Mouse (Mus musculus): ENCODE data around the gene Zfhx3. TPM values are rescaled to one million over a fixed set of nuclear protein-coding genes. Genes with fewer than 3 reads are reported as not detected.

The Zfhx3 gene
- polyA plus RNA-seq, 1 experiment from 2014 or later, result 4.4 TPM

DNA sequence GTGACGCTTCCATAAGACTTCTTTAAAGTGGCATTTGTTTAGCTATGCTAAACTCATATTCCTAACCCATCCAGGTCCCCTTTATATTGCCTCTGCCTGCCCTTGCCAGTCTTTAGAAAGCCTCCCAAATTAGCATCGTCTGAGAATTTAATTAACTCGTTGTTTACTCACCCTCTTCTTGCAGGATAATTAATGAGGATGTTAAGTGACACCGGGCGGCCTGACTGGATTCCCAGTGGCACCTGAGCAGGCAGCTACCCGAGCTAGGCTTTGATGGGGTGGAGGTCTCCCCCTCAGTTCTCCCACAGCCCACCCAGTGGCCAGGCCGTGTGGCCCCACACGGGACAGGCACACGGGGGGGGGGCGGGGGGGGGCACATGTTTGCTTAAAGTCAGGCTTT lies 895.3 kb downstream of the Zfhx3 start:
- Histone ChIP-seq H3K36me3 (no peaks in the 10 kb centered on the region), H3K4me1 (replicated peaks) (no peaks in the 10 kb centered on the region), H3K9me3 (replicated peaks) (no peaks in the 10 kb centered on the region), H3K9ac (no peak overlapping the region), H3K4me3 (no peak overlapping the region), H3K27me3 (no peaks in the 10 kb centered on the region), H3K27ac (no peak overlapping the region), H3K4me2 (no peak overlapping the region)
- no peak for ATAC-seq (replicated peaks; ENCODE audit: insufficient number of reproducible peaks, insufficient read depth, low FRiP score, low read depth)
- WGBS, result 43% methylated on average over 10 of the region's 10 CpGs

DNA sequence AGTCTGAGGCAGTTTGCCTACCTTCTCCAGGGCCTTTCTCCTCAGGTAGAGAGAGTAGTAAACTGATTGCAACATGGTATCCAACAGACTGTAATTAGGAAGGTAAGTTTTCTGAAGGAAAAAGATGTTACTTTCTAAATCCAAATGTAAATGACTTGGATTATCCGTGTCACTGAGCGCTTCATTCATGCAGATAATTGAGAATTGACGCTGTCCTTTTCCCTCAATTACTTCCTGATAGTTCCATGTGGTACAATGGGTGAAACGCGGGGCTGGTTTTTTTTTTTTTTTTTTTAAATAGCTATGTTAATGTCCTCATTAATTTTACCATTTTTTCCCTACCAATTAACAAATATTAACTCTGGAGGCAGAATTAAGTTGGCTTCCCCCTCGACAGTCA lies 896.3 kb downstream of the Zfhx3 start:
- ATAC-seq (replicated peaks; ENCODE audit: insufficient number of reproducible peaks, insufficient read depth, low FRiP score, low read depth), result no peak
- Histone ChIP-seq H3K9me3 (replicated peaks) (no peaks in the 10 kb centered on the region), H3K4me2 (no peak overlapping the region), H3K4me3 (no peak overlapping the region), H3K27ac (no peak overlapping the region), H3K27me3 (no peaks in the 10 kb centered on the region), H3K4me1 (replicated peaks) (no peaks in the 10 kb centered on the region), H3K36me3 (no peaks in the 10 kb centered on the region), H3K9ac (no peak overlapping the region)
- 89% methylated on average over 6 of the region's 6 CpGs for WGBS

DNA sequence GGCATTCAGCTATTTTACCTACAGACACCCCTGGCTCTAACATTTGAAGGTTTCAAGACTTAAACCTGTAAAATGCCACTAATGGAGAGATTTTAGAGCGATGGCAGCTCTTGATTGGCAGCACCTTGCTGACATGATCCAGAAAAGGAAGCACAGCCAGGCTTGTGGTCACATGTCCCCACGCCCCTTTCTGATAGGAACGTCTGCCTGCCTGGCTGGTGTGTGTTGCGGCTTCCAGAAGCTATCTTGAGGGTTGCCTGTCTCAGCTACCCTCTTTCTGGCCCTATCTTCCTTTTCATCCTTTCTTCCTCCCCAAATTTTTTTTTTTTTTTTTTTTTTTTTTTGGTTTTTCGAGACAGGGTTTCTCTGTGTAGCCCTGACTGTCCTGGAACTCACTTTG lies 899.9 kb downstream of the Zfhx3 start:
- Histone ChIP-seq H3K9me3 (replicated peaks) (no peaks in the 10 kb centered on the region), H3K36me3 (no peaks in the 10 kb centered on the region), H3K27ac (no peak overlapping the region), H3K9ac (no peak overlapping the region), H3K4me1 (replicated peaks) (no peaks in the 10 kb centered on the region), H3K4me3 (no peak overlapping the region), H3K27me3 (no peaks in the 10 kb centered on the region), H3K4me2 (no peak overlapping the region)
- WGBS, result 55% methylated on average over 5 of the region's 5 CpGs
- ATAC-seq (replicated peaks; ENCODE audit: insufficient number of reproducible peaks, insufficient read depth, low FRiP score, low read depth), result no peak

DNA sequence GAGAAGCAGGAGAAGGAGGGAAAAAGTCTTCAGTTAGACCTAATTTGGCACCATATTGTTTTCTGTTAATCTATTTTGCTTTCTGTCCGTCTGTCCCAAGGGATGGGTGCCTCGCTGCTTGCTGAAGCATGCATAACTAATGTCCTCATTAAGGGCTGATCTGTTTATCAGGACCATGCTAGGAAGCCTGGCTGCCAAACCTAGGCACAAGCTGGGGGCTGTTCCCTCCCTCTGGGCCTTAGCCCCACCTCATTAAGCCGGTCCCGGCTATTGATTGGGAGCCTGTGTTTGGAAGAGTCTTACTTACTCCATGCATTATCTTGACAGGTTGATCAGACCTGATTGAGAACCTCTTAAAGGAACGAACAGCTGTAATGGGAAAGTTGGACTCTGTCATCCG lies 903.7 kb downstream of the Zfhx3 start:
- ATAC-seq (replicated peaks; ENCODE audit: insufficient number of reproducible peaks, insufficient read depth, low FRiP score, low read depth), result no peak
- Histone ChIP-seq H3K4me1 (replicated peaks) (no peaks in the 10 kb centered on the region), H3K9me3 (replicated peaks) (no peaks in the 10 kb centered on the region), H3K27ac (no peak overlapping the region), H3K27me3 (no peaks in the 10 kb centered on the region), H3K4me3 (no peak overlapping the region), H3K4me2 (no peak overlapping the region), H3K9ac (no peak overlapping the region), H3K36me3 (no peaks in the 10 kb centered on the region)
- 59% methylated on average over 6 of the region's 6 CpGs for WGBS

DNA sequence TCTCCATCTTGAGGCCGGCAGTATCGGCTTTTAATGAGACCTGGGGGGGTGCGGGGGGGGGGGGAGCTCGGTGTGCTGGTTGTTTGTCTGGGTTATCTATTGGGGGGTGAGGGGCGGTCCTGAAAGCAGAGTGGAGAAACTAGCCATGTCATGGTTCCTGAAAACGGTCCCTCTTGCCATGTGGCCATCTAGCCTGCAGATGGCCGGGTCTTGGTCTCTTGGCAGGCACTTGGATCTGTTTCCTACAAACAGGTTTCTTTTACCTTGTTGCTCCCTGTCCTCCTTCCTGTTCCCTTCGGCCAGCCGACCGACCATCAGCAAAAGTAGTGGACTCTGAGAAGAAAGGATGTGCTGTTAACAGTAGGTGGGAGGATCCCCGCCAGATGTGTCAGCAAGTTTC lies 904.4 kb downstream of the Zfhx3 start:
- no peak for ATAC-seq (replicated peaks; ENCODE audit: insufficient number of reproducible peaks, insufficient read depth, low FRiP score, low read depth)
- WGBS, result 64% methylated on average over 11 of the region's 11 CpGs
- Histone ChIP-seq H3K27ac (no peak overlapping the region), H3K4me1 (replicated peaks) (no peaks in the 10 kb centered on the region), H3K4me2 (no peak overlapping the region), H3K4me3 (no peak overlapping the region), H3K27me3 (no peaks in the 10 kb centered on the region), H3K36me3 (no peaks in the 10 kb centered on the region), H3K9me3 (replicated peaks) (no peaks in the 10 kb centered on the region), H3K9ac (no peak overlapping the region)

DNA sequence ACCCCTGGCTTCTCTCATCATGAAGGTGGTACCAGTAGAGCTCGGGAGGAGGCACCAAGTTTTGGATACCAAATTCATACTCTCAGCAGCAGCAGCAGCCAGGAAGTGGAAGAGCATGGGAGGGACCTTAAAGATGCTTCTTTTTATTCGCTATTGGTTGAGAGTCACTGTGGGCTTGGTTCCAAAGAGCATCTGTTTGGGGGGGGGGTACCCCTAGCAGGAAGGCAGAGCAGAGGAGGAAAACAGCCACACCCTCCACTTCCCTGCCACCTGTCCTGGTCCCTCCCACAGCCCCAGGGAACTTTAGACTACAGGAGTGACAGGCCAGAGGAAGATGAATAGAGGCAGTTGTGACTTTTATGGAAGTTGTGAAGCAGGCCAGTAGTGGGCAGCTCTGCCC lies 904.9 kb downstream of the Zfhx3 start:
- no peak for ATAC-seq (replicated peaks; ENCODE audit: insufficient number of reproducible peaks, insufficient read depth, low FRiP score, low read depth)
- H3K36me3 ChIP-seq, result no peaks in the 10 kb centered on the region
- WGBS, result 74% methylated on average over 2 of the region's 2 CpGs

DNA sequence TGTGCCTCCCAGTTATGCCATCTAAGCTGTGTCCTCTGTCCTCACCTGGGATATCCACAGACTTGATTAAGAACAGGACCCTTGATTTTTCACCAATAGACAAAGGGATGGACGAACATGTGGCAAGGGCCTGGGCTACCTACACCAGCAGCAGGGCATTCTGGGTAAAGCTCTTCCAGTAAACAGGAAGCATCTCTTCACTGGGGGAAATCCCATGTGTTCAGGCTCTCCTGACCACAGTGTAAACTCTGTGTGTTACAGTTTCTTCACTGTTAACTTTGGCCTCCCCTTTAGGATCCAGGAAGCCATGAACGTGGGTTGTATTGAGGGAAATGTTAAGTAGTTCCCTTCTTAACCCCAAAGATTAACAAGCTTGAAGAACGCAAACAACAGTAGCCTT lies 906.0 kb downstream of the Zfhx3 start:
- Histone ChIP-seq H3K36me3 (no peaks in the 10 kb centered on the region), H3K9ac (no peak overlapping the region), H3K4me2 (no peak overlapping the region), H3K9me3 (replicated peaks) (no peaks in the 10 kb centered on the region), H3K27me3 (no peaks in the 10 kb centered on the region), H3K4me1 (replicated peaks) (no peaks in the 10 kb centered on the region), H3K27ac (no peak overlapping the region), H3K4me3 (no peak overlapping the region)
- whole genome bisulfite sequencing, result 85% methylated on average over 3 of the region's 3 CpGs
- ATAC-seq (replicated peaks; ENCODE audit: insufficient number of reproducible peaks, insufficient read depth, low FRiP score, low read depth), result no peak

More for the DNA sequence above, 904.9 kb downstream of the Zfhx3 start:
- no peaks in the 10 kb centered on the region for H3K9me3 ChIP-seq (replicated peaks)
- H3K27me3 ChIP-seq, result no peaks in the 10 kb centered on the region
- no peak overlapping the region for H3K4me3 ChIP-seq
- H3K4me1 ChIP-seq (replicated peaks), result no peaks in the 10 kb centered on the region
- no peak overlapping the region for H3K27ac ChIP-seq
- no peak overlapping the region for H3K9ac ChIP-seq
- no peak overlapping the region for H3K4me2 ChIP-seq

DNA sequence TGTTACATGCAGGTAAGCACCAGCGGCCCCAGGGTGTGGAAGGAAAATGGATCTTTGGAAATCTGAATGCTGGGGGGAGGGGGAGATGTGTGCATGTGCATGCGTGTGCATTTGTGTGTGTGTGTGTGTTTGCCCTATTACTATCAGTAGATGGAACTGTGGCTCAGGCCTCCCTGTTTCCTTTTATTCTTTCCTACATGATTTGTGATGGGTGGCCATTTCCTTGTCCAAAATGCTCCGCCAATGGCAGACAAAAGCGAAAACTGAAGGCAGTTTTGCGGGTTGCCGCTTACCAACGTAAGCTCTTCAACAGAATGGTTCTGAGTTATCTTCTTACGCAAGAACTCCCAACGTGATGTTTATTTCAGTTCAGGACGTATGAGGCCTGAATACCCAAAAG lies 910.6 kb downstream of the Zfhx3 start:
- H3K4me1 ChIP-seq (replicated peaks), result peaks cover 11% of the 10 kb centered on the region
- WGBS, result 79% methylated on average over 10 of the region's 10 CpGs
- no peak overlapping the region for H3K4me3 ChIP-seq
- H3K4me2 ChIP-seq, result no peak overlapping the region
- H3K9me3 ChIP-seq (replicated peaks), result no peaks in the 10 kb centered on the region
- H3K27ac ChIP-seq, result no peak overlapping the region
- H3K9ac ChIP-seq, result no peak overlapping the region
- H3K27me3 ChIP-seq, result no peaks in the 10 kb centered on the region
- no peak for ATAC-seq (replicated peaks; ENCODE audit: insufficient number of reproducible peaks, insufficient read depth, low FRiP score, low read depth)
- H3K36me3 ChIP-seq, result 0 out of 2 replicates have a peak, but pooled peaks cover 3% of the 10 kb centered on the region

DNA sequence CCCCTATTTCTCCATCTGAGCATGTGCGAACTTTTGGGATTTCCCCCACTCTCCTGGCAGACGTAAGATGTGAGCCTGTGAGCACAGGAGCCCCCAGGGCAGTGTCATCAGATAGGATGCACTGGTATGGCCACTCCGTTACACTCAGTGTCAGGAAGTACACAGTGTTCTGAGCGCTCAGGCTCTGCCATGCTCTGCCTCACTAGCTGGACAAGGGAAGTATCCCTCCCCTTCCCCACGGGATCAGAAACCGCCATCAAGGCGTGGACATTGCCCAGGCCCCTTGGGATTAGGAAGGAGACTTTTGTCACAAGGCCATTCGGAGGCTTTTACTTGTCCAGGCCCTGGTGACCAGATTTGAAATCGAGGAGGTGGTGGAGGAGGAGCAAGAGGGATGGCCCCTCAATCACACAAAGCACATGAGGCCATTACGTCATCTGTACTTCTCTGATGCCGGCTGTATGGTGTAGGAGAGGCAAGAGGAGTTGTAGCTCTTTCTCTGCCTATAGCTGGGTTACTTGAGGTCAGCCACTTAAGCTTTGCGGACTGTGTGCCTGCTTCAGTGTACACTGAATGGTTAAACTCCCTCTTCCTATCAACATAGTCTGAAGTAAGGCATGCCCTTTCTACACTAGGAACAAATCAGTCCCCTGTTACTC lies 912.1 kb downstream of the Zfhx3 start:
- no peak overlapping the region for H3K27ac ChIP-seq
- H3K36me3 ChIP-seq, result 0 out of 2 replicates have a peak, but pooled peaks cover 3% of the 10 kb centered on the region
- no peaks in the 10 kb centered on the region for H3K9me3 ChIP-seq (replicated peaks)
- H3K4me3 ChIP-seq, result no peak overlapping the region
- no peak overlapping the region for H3K9ac ChIP-seq
- no peaks in the 10 kb centered on the region for H3K27me3 ChIP-seq
- no peak overlapping the region for H3K4me2 ChIP-seq
- 0 out of 2 replicates have a peak, but pooled peaks have one; percentile 36 for ATAC-seq (replicated peaks; ENCODE audit: insufficient number of reproducible peaks, insufficient read depth, low FRiP score, low read depth)
- peaks cover 11% of the 10 kb centered on the region for H3K4me1 ChIP-seq (replicated peaks)
- 51% methylated on average over 12 of the region's 12 CpGs for WGBS

DNA sequence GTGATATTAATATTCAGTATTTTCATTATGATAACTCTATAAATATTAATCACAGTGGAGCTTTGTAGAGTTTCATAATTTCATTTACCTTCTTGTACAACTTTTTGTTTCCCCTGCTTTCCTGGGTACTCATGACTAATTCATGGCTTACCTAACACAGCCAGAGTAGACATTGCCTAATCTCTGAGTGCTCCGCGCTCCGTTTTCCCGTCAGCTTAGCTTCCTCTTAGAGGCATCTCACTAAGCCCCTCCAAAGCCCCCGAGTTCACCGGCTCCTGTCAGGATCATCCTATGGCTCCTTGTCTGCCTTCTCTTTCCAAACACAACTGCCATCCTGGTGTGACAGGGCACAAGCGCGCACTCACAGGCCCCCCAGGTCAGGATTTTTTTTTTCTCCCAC lies 916.6 kb downstream of the Zfhx3 start:
- Histone ChIP-seq H3K4me1 (replicated peaks) (peaks cover 10% of the 10 kb centered on the region), H3K36me3 (0 out of 2 replicates have a peak, but pooled peaks cover 3% of the 10 kb centered on the region), H3K4me2 (no peak overlapping the region), H3K9ac (no peak overlapping the region), H3K27ac (no peak overlapping the region), H3K4me3 (no peak overlapping the region), H3K9me3 (replicated peaks) (no peaks in the 10 kb centered on the region), H3K27me3 (no peaks in the 10 kb centered on the region)
- 79% methylated on average over 8 of the region's 8 CpGs for WGBS
- no peak for ATAC-seq (replicated peaks; ENCODE audit: insufficient number of reproducible peaks, insufficient read depth, low FRiP score, low read depth)

DNA sequence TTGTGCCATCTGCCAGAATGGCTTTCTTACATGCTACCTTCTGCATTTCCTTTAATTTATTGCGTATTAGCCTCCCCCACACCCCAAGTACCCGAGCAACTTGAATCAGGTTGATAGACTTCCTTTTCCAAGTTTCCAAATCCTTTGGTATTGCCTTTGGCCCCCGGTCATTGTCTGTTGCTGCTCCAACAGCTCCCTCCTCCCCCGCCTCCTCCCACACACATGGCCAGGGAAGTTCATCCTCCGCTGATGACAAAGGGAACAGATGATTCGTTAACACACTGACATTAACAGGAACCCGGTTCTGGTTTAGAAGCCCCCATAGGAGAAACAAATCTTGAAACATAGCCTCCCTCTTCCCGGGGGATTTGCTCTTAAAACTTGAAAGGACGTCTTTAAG lies 917.5 kb downstream of the Zfhx3 start:
- Histone ChIP-seq H3K27ac (no peak overlapping the region), H3K4me2 (no peak overlapping the region), H3K36me3 (0 out of 2 replicates have a peak, but pooled peaks cover 3% of the 10 kb centered on the region), H3K27me3 (no peaks in the 10 kb centered on the region), H3K4me1 (replicated peaks) (peaks cover 2% of the 10 kb centered on the region), H3K9me3 (replicated peaks) (no peaks in the 10 kb centered on the region), H3K4me3 (no peak overlapping the region), H3K9ac (no peak overlapping the region)
- ATAC-seq (replicated peaks; ENCODE audit: insufficient number of reproducible peaks, insufficient read depth, low FRiP score, low read depth), result no peak
- WGBS, result 65% methylated on average over 9 of the region's 9 CpGs

DNA sequence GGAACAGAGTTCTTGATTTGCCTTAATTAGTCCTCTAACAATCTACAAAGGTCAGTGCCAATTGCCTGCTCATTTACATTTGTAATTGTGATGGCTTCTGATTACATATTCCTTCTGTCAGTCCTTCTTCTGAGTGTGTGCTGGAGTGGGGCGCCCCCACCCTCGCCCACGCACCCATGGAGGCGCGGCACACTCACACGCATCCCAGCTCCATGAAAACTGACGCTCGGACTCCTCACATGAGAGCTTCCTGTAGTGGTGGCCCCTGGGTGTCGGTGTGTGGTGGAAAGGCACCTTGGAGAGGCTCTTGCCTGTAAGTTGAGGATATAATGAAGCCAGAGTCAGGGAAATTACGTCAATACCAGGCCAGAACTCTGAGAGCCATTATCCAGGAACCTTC lies 921.0 kb downstream of the Zfhx3 start:
- no peaks in the 10 kb centered on the region for H3K27me3 ChIP-seq
- WGBS, result 94% methylated on average over 10 of the region's 10 CpGs
- H3K4me1 ChIP-seq (replicated peaks), result peaks cover 10% of the 10 kb centered on the region
- no peaks in the 10 kb centered on the region for H3K9me3 ChIP-seq (replicated peaks)
- no peak for ATAC-seq (replicated peaks; ENCODE audit: insufficient number of reproducible peaks, insufficient read depth, low FRiP score, low read depth)
- no peak overlapping the region for H3K9ac ChIP-seq
- H3K36me3 ChIP-seq, result no peaks in the 10 kb centered on the region
- H3K4me3 ChIP-seq, result no peak overlapping the region
- no peak overlapping the region for H3K4me2 ChIP-seq
- no peak overlapping the region for H3K27ac ChIP-seq

All from heart, embryonic 15.5 days (tissue).